Mouse (Mus musculus): ENCODE measurements around the gene Bicdl2.

Gene Bicdl2

GRCm38 (mm10) chr17:23704741-23705140 is 44.4 kb downstream of the Bicdl2 start:
- in situ Hi-C loops (cut with MboI; ENCODE audit: unreplicated experiment in 2 of 2) = loop anchor here (5.0 to 10.0 kb wide), 3 partner anchors 42 to 132 kb away; partner anchors contain the start of gene Bicdl2 (in 1 of the 2)

DNA sequence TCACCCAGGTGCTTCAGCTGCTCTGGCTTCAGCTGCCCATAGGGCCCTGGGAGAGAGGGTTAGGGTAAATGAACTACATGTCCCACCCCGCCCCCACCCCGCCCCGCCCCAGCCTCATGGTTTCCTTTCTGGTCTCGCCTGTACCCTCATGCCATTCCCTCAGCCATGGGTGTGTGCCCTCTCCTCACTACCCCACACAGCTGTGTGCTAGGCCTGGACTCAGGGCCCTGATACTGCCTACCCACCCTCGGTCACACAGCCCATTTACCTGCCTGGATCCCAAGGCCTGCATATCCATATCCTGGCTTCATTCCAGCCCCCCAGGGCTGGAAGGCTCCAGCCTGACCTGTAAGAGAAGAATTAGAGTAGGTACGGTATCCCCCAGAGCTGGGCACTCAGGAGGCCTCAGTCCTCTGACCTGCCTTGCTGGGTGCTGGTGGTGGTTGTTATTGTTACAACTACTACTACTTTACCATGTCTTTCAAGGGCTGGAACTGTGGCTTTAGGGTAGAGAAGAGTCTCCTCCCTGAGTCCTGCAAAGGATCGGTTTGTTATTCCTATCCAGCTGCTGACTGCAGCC is 45.3 kb downstream of the Bicdl2 start:
- in situ Hi-C loops (cut with MboI; ENCODE audit: unreplicated experiment in 2 of 2) = loop anchor here (5.0 to 10.0 kb wide), 3 partner anchors 43 to 133 kb away; partner anchors contain the start of gene Bicdl2 (in 1 of the 2)

- in situ Hi-C loops (cut with MboI; ENCODE audit: unreplicated experiment in 2 of 2) = loop anchor here (5.0 to 10.0 kb wide), 3 partner anchors 44 to 134 kb away; partner anchors contain the start of gene Bicdl2 (in 1 of the 2)
Measured at GRCm38 (mm10) chr17:23706212-23706611, 45.9 kb downstream of the Bicdl2 start.

DNA sequence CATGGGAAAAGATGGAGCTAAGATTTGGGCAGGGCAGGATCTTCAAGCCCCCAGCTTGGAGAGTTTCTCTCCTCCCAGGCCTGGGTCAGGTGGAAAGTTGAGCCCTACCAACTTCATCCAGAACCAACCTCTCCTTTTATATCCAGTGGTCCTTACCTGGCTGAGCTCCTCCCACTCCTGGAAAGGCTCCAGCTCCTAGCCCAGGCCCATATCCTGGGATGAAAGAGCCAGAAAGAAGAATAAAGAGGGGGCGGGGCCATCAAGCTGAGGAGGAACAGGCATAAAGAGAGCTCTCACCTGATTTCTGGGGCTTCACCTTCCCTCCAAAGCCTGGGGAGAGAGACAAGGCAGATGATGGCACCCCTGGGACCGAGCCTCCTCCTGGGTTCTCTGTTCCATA is 56.7 kb downstream of the Bicdl2 start:
- in situ Hi-C loops (cut with MboI; ENCODE audit: unreplicated experiment in 2 of 2) = no loop called here

Data from v-Abl transformed pro-B cells (cell line).